Mouse (Mus musculus) heart, postnatal 4 days (tissue): ENCODE results near the gene Prss34. TPM values are rescaled to one million over a fixed set of nuclear protein-coding genes. Genes with fewer than 3 reads are reported as not detected.

ENCODE experiments used
- DNase-seq: peaks from one replicate; pipeline ENCODE4 v3.0.0; 2021
- total RNA-seq, 2 experiments: library from RNA; stranded (reverse); gene quantifications; 2 replicates each; pipeline ENCODE4 v1.2.3; 2021

Prss34 gene
- total RNA-seq, 2 experiments from 2014 or later = 1.9 to 2.4 TPM

GRCm38 (mm10) chr17:25318354-25318753 lies 20.2 kb downstream of the Prss34 start, which contains the start of gene Prss29:
Gene Prss29 (plus strand): TSS chr17:25318654.
- no peak for DNase-seq

GRCm38 (mm10) chr17:25320819-25321218 lies 22.6 kb downstream of the Prss34 start:
- DNase-seq = no peak

- no peak for DNase-seq
These were observed 24.7 kb downstream of the Prss34 start for GRCm38 (mm10) chr17:25322930-25323329.

- DNase-seq = no peak
These were observed 34.1 kb downstream of the Prss34 start for GRCm38 (mm10) chr17:25332321-25332720.

- peak; percentile 77 for DNase-seq
These were observed 35.7 kb downstream of the Prss34 start for GRCm38 (mm10) chr17:25333943-25334342.

GRCm38 (mm10) chr17:25338218-25338617 lies 40.0 kb downstream of the Prss34 start:
- no peak for DNase-seq

- no peak for DNase-seq
These were observed 41.8 kb downstream of the Prss34 start for GRCm38 (mm10) chr17:25340003-25340402.

- no peak for DNase-seq
These were observed 43.3 kb downstream of the Prss34 start for GRCm38 (mm10) chr17:25341490-25341889.

GRCm38 (mm10) chr17:25345462-25345861 lies 47.3 kb downstream of the Prss34 start, which contains the start of gene Tpsab1:
Gene Tpsab1 (minus strand): TSS chr17:25345562.
- no peak for DNase-seq

Other genes with a start within 250 kb of the Prss34 start
- 10 to 100 TPM; 25.2 to 27.4 TPM for gene Tmem204, start 214.8 kb upstream of the Prss34 start, total RNA-seq
- 10 to 100 TPM; 16.4 to 17.5 TPM for gene Telo2, start 182.4 kb upstream of the Prss34 start, total RNA-seq
- gene Ptx4, start 177.6 kb upstream of the Prss34 start, total RNA-seq = 1 to 10 TPM; 1.4 TPM
- 10 to 100 TPM; 25.2 to 25.6 TPM for gene Clcn7, start 165.0 kb upstream of the Prss34 start, total RNA-seq
- gene Ccdc154, start 135.9 kb upstream of the Prss34 start, total RNA-seq = not detected
- gene Gm38655, start 122.9 kb upstream of the Prss34 start, total RNA-seq = not detected
- gene BC003965, start 113.8 kb upstream of the Prss34 start, total RNA-seq = 10 to 100 TPM; 14.4 to 17.5 TPM
- 10 to 100 TPM in 1 of 2 experiments, 1 to 10 TPM in 1; 8.5 to 10.4 TPM for gene Unkl, start 110.0 kb upstream of the Prss34 start, total RNA-seq
- gene Gnptg, start 58.3 kb upstream of the Prss34 start, total RNA-seq = 10 to 100 TPM; 11.2 to 14.9 TPM
- gene Tsr3, start 58.2 kb upstream of the Prss34 start, total RNA-seq = 10 to 100 TPM; 12.7 to 14.0 TPM
- gene Baiap3, start 42.0 kb upstream of the Prss34 start, total RNA-seq = under 1 TPM; 0.14 to 0.31 TPM
- 100 to 1,000 TPM; 219 to 221 TPM for gene Ube2i, start 23.8 kb upstream of the Prss34 start, total RNA-seq
- not detected for gene Prss28, start 10.3 kb downstream of the Prss34 start, total RNA-seq
- not detected for gene Prss29, start 20.3 kb downstream of the Prss34 start, total RNA-seq
- 1 to 10 TPM; 3.9 to 6.7 TPM for gene Tpsab1, start 47.2 kb downstream of the Prss34 start, total RNA-seq
- 10 to 100 TPM; 11.1 to 15.7 TPM for gene Tpsb2, start 67.9 kb downstream of the Prss34 start, total RNA-seq
- under 1 TPM in 1 of 2 experiments, not detected in 1; 0.24 TPM for gene Tpsg1, start 70.9 kb downstream of the Prss34 start, total RNA-seq
- 10 to 100 TPM; 14.5 to 19.1 TPM for gene Cacna1h, start 135.4 kb downstream of the Prss34 start, total RNA-seq
- gene Tekt4, start 156.2 kb downstream of the Prss34 start, total RNA-seq = under 1 TPM in 1 of 2 experiments, not detected in 1; 0.26 TPM
- gene Sstr5, start 198.9 kb downstream of the Prss34 start, total RNA-seq = not detected